8 mouse cellular contexts compared by ENCODE assay signal in the genomic region with DNA sequence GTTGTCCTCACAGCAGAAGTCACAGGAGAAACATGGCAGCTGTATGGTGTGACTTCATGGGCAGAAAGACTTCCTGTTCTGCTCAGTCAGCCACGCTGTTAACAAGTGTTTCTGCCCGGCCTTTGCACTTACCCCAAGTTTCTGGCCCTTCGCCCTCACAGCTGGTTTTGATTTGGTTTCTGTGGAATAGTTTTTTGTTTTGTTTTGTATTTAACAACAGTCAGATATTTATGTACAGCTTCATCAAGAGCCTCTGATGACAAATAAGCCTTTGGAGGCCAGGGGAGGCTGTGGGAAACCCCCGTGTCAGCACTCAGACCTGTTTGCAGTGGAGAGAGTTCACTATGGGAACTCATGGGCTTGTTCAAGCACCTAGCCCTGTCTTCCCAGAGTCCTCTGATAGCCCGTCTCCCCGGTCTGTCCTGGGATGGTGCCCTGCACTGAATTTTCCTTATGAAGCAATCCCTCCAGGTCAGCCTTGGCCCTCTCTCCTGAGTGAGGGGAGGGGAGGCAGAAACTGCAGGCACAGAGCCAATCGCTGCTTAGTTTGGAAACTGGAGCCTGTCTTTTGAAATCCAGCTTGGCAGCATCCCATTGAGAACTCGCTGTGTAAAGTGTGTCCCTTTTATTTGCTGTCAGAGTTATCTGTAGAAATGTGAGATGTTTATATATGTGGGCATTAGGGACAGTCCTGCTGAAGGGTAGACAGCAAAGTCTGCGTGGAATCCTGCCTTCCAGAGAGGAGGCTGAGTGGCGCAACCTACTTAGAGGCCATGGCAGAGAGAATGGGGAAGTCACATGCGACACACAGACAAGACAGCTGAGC.
DNase-seq lines count a peak whose midpoint lies in the region; ATAC-seq and TF ChIP-seq lines count a peak whose summit lies in the region.

No protein-coding gene starts in this region.

- 0 out of 2 replicates have a peak overlapping the region, but pooled peaks have one; percentile 42 for H3K27ac ChIP-seq in forebrain, embryonic 12.5 days
- no peak overlapping the region for H3K27ac ChIP-seq in forebrain, embryonic 11.5 days (ENCODE audit: low read depth, low read length)
- H3K27ac ChIP-seq in hindbrain, embryonic 13.5 days, result peak overlapping the region; percentile 55
- peak overlapping the region; percentile 62 for H3K27ac ChIP-seq in limb, embryonic 12.5 days

- H3K79me2 ChIP-seq in myocyte (ENCODE audit: control insufficient read depth, insufficient read depth), result no peaks in the 10 kb centered on the region

- H3K4me3 ChIP-seq in forebrain, embryonic 12.5 days (replicated peaks), result no peak overlapping the region
- H3K4me3 ChIP-seq in forebrain, embryonic 11.5 days (ENCODE audit: low read depth, low read length), result no peak overlapping the region
- no peak overlapping the region for H3K4me3 ChIP-seq in hindbrain, embryonic 13.5 days
- no peak overlapping the region for H3K4me3 ChIP-seq in limb, embryonic 12.5 days (replicated peaks)
- no peak overlapping the region for H3K4me3 ChIP-seq in myocyte

- H3K4me1 ChIP-seq in forebrain, embryonic 12.5 days, result peaks cover 30% of the 10 kb centered on the region
- peaks cover 4% of the 10 kb centered on the region; the same call in 1 of the 2 replicates for H3K4me1 ChIP-seq in forebrain, embryonic 11.5 days (replicated peaks; ENCODE audit: control insufficient read depth, insufficient read depth, low read length)
- H3K4me1 ChIP-seq in hindbrain, embryonic 13.5 days (replicated peaks), result peaks cover 38% of the 10 kb centered on the region
- peaks cover 43% of the 10 kb centered on the region for H3K4me1 ChIP-seq in limb, embryonic 12.5 days (replicated peaks)

- no peak for ATAC-seq in forebrain, embryonic 12.5 days (ENCODE audit: low FRiP score)
- ATAC-seq in forebrain, embryonic 11.5 days (replicated peaks; ENCODE audit: low FRiP score), result no peak
- no peak for ATAC-seq in hindbrain, embryonic 13.5 days (ENCODE audit: low FRiP score)
- peak; percentile 61; the same call in 1 of the 2 replicates for ATAC-seq in limb, embryonic 12.5 days (ENCODE audit: insufficient number of reproducible peaks, insufficient read depth, low FRiP score, low TSS enrichment, low read depth)

- WGBS in forebrain, embryonic 12.5 days, result 53% methylated on average over 11 of the region's 11 CpGs
- 55% methylated on average over 11 of the region's 11 CpGs for WGBS in forebrain, embryonic 11.5 days
- 40% methylated on average over 11 of the region's 11 CpGs for WGBS in hindbrain, embryonic 13.5 days
- 29% methylated on average over 11 of the region's 11 CpGs for WGBS in limb, embryonic 12.5 days

- no peak for DNase-seq in forebrain, embryonic 11.5 days (ENCODE audit: low spot score)
- DNase-seq in adrenal gland, adult (ENCODE audit: inconsistent age in 2 of 2, low spot score in 1 of 2), result peak; percentile 69 to 95
- peak; percentile 92 for DNase-seq in gastrocnemius, adult 18-20 months (ENCODE audit: low spot score)
- no peak for DNase-seq in yolk sac, embryonic 10.5 days (ENCODE audit: low spot score)

- H3K36me3 ChIP-seq in forebrain, embryonic 12.5 days (replicated peaks), result no peaks in the 10 kb centered on the region
- H3K36me3 ChIP-seq in forebrain, embryonic 11.5 days (ENCODE audit: control insufficient read depth, insufficient read depth, low read length), result no peaks in the 10 kb centered on the region
- no peaks in the 10 kb centered on the region for H3K36me3 ChIP-seq in hindbrain, embryonic 13.5 days
- H3K36me3 ChIP-seq in limb, embryonic 12.5 days, result no peaks in the 10 kb centered on the region
- H3K36me3 ChIP-seq in myocyte (ENCODE audit: control insufficient read depth, insufficient read depth), result no peaks in the 10 kb centered on the region

- H3K9me3 ChIP-seq in forebrain, embryonic 12.5 days, result no peaks in the 10 kb centered on the region
- no peaks in the 10 kb centered on the region for H3K9me3 ChIP-seq in forebrain, embryonic 11.5 days (ENCODE audit: control insufficient read depth, low read length)
- no peaks in the 10 kb centered on the region for H3K9me3 ChIP-seq in hindbrain, embryonic 13.5 days
- no peaks in the 10 kb centered on the region for H3K9me3 ChIP-seq in limb, embryonic 12.5 days

- H3K27me3 ChIP-seq in forebrain, embryonic 12.5 days, result no peaks in the 10 kb centered on the region
- no peaks in the 10 kb centered on the region for H3K27me3 ChIP-seq in forebrain, embryonic 11.5 days (ENCODE audit: control insufficient read depth, insufficient read depth, low read length)
- no peaks in the 10 kb centered on the region for H3K27me3 ChIP-seq in hindbrain, embryonic 13.5 days
- no peaks in the 10 kb centered on the region for H3K27me3 ChIP-seq in limb, embryonic 12.5 days
- no peaks in the 10 kb centered on the region for H3K27me3 ChIP-seq in myocyte (ENCODE audit: control insufficient read depth, insufficient read depth, insufficient read length)

- no peak overlapping the region for H3K4me2 ChIP-seq in forebrain, embryonic 12.5 days
- H3K4me2 ChIP-seq in forebrain, embryonic 11.5 days (ENCODE audit: low read depth, low read length, severe bottlenecking), result no peak overlapping the region
- no peak overlapping the region for H3K4me2 ChIP-seq in hindbrain, embryonic 13.5 days
- H3K4me2 ChIP-seq in limb, embryonic 12.5 days, result peak overlapping the region; percentile 16; the same call in 1 of the 2 replicates
- H3K4me2 ChIP-seq in myocyte (ENCODE audit: low read depth), result peak overlapping the region; percentile 28

- no peak overlapping the region for H3K9ac ChIP-seq in forebrain, embryonic 12.5 days
- no peak overlapping the region for H3K9ac ChIP-seq in forebrain, embryonic 11.5 days (ENCODE audit: low read length)
- peak overlapping the region; percentile 39; the same call in 1 of the 2 replicates for H3K9ac ChIP-seq in hindbrain, embryonic 13.5 days
- H3K9ac ChIP-seq in limb, embryonic 12.5 days (replicated peaks), result no peak overlapping the region

- TF ChIP-seq POLR2A in myocyte (IDR thresholded peaks at IDR 0.05; ENCODE audit: insufficient read length, low read depth), result no peak

- H3ac ChIP-seq in myocyte (ENCODE audit: control insufficient read depth, insufficient read length), result no peak overlapping the region

TF ChIP-seq in myocyte, 11 proteins besides CTCF, POLR2A, EP300 and RAD21:
- TF ChIP-seq CEBPB (IDR thresholded peaks at IDR 0.05; ENCODE audit: insufficient read depth, poor library complexity, severe bottlenecking) (0 out of 2 replicates have a peak, but pooled peaks have one; percentile 3), MAX (IDR thresholded peaks at IDR 0.05; ENCODE audit: low read depth) (no peak), MYOG (IDR thresholded peaks at IDR 0.05; ENCODE audit: control insufficient read depth in 1 of 3, insufficient read depth in 1 of 3, insufficient read length in 2 of 3, low read depth in 2 of 3) (peak in 1 of 3 experiments; percentile 1), POLR2AphosphoS2 (IDR thresholded peaks at IDR 0.05; ENCODE audit: insufficient read length, low read depth) (no peak), USF1 (IDR thresholded peaks at IDR 0.05; ENCODE audit: low read depth) (no peak), REST (IDR thresholded peaks at IDR 0.05; ENCODE audit: insufficient read depth, insufficient read length) (no peak), TCF12 (IDR thresholded peaks at IDR 0.05; ENCODE audit: insufficient read depth, poor library complexity, severe bottlenecking) (peak; percentile 29), SRF (IDR thresholded peaks at IDR 0.05; ENCODE audit: control insufficient read depth, insufficient read length, low read depth) (no peak), MYOD1 (IDR thresholded peaks at IDR 0.05; ENCODE audit: control insufficient read depth in 1 of 3, insufficient read length in 2 of 3, low read depth in 2 of 3) (peak in 1 of 3 experiments; percentile 20), TCF3 (IDR thresholded peaks at IDR 0.05; ENCODE audit: insufficient read length, low read depth) (no peak), E2F4 (IDR thresholded peaks at IDR 0.05; ENCODE audit: insufficient read depth) (no peak)
TF ChIP-seq in myocyte: peak in this region for 4.

Comparison
In these comparisons a context has a peak if more than half of its experiments do, and no peak if none do; other contexts are left out.
1. H3K4me2 ChIP-seq: peak in limb, embryonic 12.5 days (single experiment) and myocyte (single experiment); none in forebrain, embryonic 12.5 days (single experiment), forebrain, embryonic 11.5 days (single experiment) and hindbrain, embryonic 13.5 days (single experiment).
2. DNase-seq: peak in adrenal gland, adult (2 of 2) and gastrocnemius, adult 18-20 months (single experiment); none in forebrain, embryonic 11.5 days (single experiment) and yolk sac, embryonic 10.5 days (single experiment).